Mouse (Mus musculus) CH12.LX (cell line): ENCODE data around the gene Pbxip1. TPM values are rescaled to one million over a fixed set of nuclear protein-coding genes. Genes with fewer than 3 reads are reported as not detected.

Experiments
- polyA plus RNA-seq: library from polyadenylated mRNA; unstranded; fragments of >175 nt; gene quantifications from 2 replicates; pipeline ENCODE4 v1.2.1, GENCODE M21; 2012; ENCODE audit warnings: low read depth; ENCODE audit not compliant: insufficient read length
- total RNA-seq, 2 experiments: library from RNA; depleted of rRNA; stranded (reverse); fragments of 300-350 nt in 1 of 2; fragments of >200 nt in 1 of 2; gene quantifications; 2 replicates each; pipeline ENCODE4 v1.2.3; 2012 to 2014

Gene Pbxip1
- total and polyA plus RNA-seq, 3 experiments, result 14.1 to 18.4 (median 17.6) TPM

Other genes with a start within 250 kb of the Pbxip1 start
Only the 20 nearest of the 22 such genes appear.
- 205 and 222 TPM in 2 replicates for gene Mtx1, start 209.6 kb upstream of the Pbxip1 start, total RNA-seq (2012; rRNA removed)
- 256 and 299 TPM in 2 replicates for gene Mtx1, start 209.6 kb upstream of the Pbxip1 start, total RNA-seq (2014; rRNA removed)
- 159 and 162 TPM in 2 replicates for gene Mtx1, start 209.6 kb upstream of the Pbxip1 start, polyA plus RNA-seq
- gene Muc1, start 207.6 kb upstream of the Pbxip1 start, total RNA-seq (2012; rRNA removed), result 0.38 and 0.50 TPM in 2 replicates
- 0.09 and 0.28 TPM in 2 replicates for gene Muc1, start 207.6 kb upstream of the Pbxip1 start, total RNA-seq (2014; rRNA removed)
- 0.60 and 0.71 TPM in 2 replicates for gene Muc1, start 207.6 kb upstream of the Pbxip1 start, polyA plus RNA-seq
- 141 and 143 TPM in 2 replicates for gene Krtcap2, start 190.7 kb upstream of the Pbxip1 start, total RNA-seq (2012; rRNA removed)
- gene Krtcap2, start 190.7 kb upstream of the Pbxip1 start, total RNA-seq (2014; rRNA removed), result 127 and 180 TPM in 2 replicates
- 198 and 230 TPM in 2 replicates for gene Krtcap2, start 190.7 kb upstream of the Pbxip1 start, polyA plus RNA-seq
- 1.9 and 2.0 TPM in 2 replicates for gene Trim46, start 190.4 kb upstream of the Pbxip1 start, total RNA-seq (2012; rRNA removed)
- gene Trim46, start 190.4 kb upstream of the Pbxip1 start, total RNA-seq (2014; rRNA removed), result 0.36 TPM in 2 replicates
- gene Trim46, start 190.4 kb upstream of the Pbxip1 start, polyA plus RNA-seq, result 1.4 and 1.9 TPM in 2 replicates
- gene Dpm3, start 177.3 kb upstream of the Pbxip1 start, total RNA-seq (2012; rRNA removed), result 189 and 228 TPM in 2 replicates
- 45.8 and 52.7 TPM in 2 replicates for gene Dpm3, start 177.3 kb upstream of the Pbxip1 start, total RNA-seq (2014; rRNA removed)
- gene Dpm3, start 177.3 kb upstream of the Pbxip1 start, polyA plus RNA-seq, result 70.4 and 74.8 TPM in 2 replicates
- 47.8 and 50.9 TPM in 2 replicates for gene Slc50a1, start 166.1 kb upstream of the Pbxip1 start, total RNA-seq (2012; rRNA removed)
- 40.6 and 41.8 TPM in 2 replicates for gene Slc50a1, start 166.1 kb upstream of the Pbxip1 start, total RNA-seq (2014; rRNA removed)
- 44.7 and 56.0 TPM in 2 replicates for gene Slc50a1, start 166.1 kb upstream of the Pbxip1 start, polyA plus RNA-seq
- gene Efna1, start 155.6 kb upstream of the Pbxip1 start, total RNA-seq (2012; rRNA removed), result 0.59 and 0.93 TPM in 2 replicates
- gene Efna1, start 155.6 kb upstream of the Pbxip1 start, total RNA-seq (2014; rRNA removed), result 0.62 and 0.70 TPM in 2 replicates
- gene Efna1, start 155.6 kb upstream of the Pbxip1 start, polyA plus RNA-seq, result 0.71 and 0.80 TPM in 2 replicates
- 0.13 TPM in 1 of 2 replicates, not detected in the other for gene Efna3, start 113.7 kb upstream of the Pbxip1 start, total RNA-seq (2012; rRNA removed)
- 0.09 TPM in 1 of 2 replicates, not detected in the other for gene Efna3, start 113.7 kb upstream of the Pbxip1 start, total RNA-seq (2014; rRNA removed)
- gene Efna3, start 113.7 kb upstream of the Pbxip1 start, polyA plus RNA-seq, result 0.19 TPM in 1 of 2 replicates, not detected in the other
- 2.6 and 3.1 TPM in 2 replicates for gene Efna4, start 98.7 kb upstream of the Pbxip1 start, total RNA-seq (2012; rRNA removed)
- gene Efna4, start 98.7 kb upstream of the Pbxip1 start, total RNA-seq (2014; rRNA removed), result 0.76 and 1.1 TPM in 2 replicates
- gene Efna4, start 98.7 kb upstream of the Pbxip1 start, polyA plus RNA-seq, result 1.00 and 1.1 TPM in 2 replicates
- 31.3 and 39.1 TPM in 2 replicates for gene Adam15, start 86.7 kb upstream of the Pbxip1 start, total RNA-seq (2012; rRNA removed)
- gene Adam15, start 86.7 kb upstream of the Pbxip1 start, total RNA-seq (2014; rRNA removed), result 5.8 and 5.9 TPM in 2 replicates
- gene Adam15, start 86.7 kb upstream of the Pbxip1 start, polyA plus RNA-seq, result 26.2 and 26.5 TPM in 2 replicates
- not detected in 2 replicates for gene Dcst2, start 74.7 kb upstream of the Pbxip1 start, total RNA-seq (2012; rRNA removed)
- gene Dcst2, start 74.7 kb upstream of the Pbxip1 start, total RNA-seq (2014; rRNA removed), result not detected in 2 replicates
- 0.10 and 0.14 TPM in 2 replicates for gene Dcst2, start 74.7 kb upstream of the Pbxip1 start, polyA plus RNA-seq
- 0.04 and 0.21 TPM in 2 replicates for gene Dcst1, start 71.5 kb upstream of the Pbxip1 start, total RNA-seq (2012; rRNA removed)
- gene Dcst1, start 71.5 kb upstream of the Pbxip1 start, total RNA-seq (2014; rRNA removed), result not detected in 2 replicates
- gene Dcst1, start 71.5 kb upstream of the Pbxip1 start, polyA plus RNA-seq, result 0.10 and 0.53 TPM in 2 replicates
- gene Zbtb7b, start 41.9 kb upstream of the Pbxip1 start, total RNA-seq (2012; rRNA removed), result 31.6 and 34.2 TPM in 2 replicates
- 11.9 and 12.7 TPM in 2 replicates for gene Zbtb7b, start 41.9 kb upstream of the Pbxip1 start, total RNA-seq (2014; rRNA removed)
- gene Zbtb7b, start 41.9 kb upstream of the Pbxip1 start, polyA plus RNA-seq, result 27.6 and 32.4 TPM in 2 replicates
- gene Lenep, start 33.9 kb upstream of the Pbxip1 start, total RNA-seq (2012; rRNA removed), result not detected in 2 replicates
- not detected in 2 replicates for gene Lenep, start 33.9 kb upstream of the Pbxip1 start, total RNA-seq (2014; rRNA removed)
- not detected in 2 replicates for gene Lenep, start 33.9 kb upstream of the Pbxip1 start, polyA plus RNA-seq
- 26.9 and 29.0 TPM in 2 replicates for gene Flad1, start 24.8 kb upstream of the Pbxip1 start, total RNA-seq (2012; rRNA removed)
- gene Flad1, start 24.8 kb upstream of the Pbxip1 start, total RNA-seq (2014; rRNA removed), result 28.7 and 31.1 TPM in 2 replicates
- gene Flad1, start 24.8 kb upstream of the Pbxip1 start, polyA plus RNA-seq, result 25.9 and 26.0 TPM in 2 replicates
- gene Cks1b, start 18.3 kb upstream of the Pbxip1 start, total RNA-seq (2012; rRNA removed), result 173 and 195 TPM in 2 replicates
- 224 and 268 TPM in 2 replicates for gene Cks1b, start 18.3 kb upstream of the Pbxip1 start, total RNA-seq (2014; rRNA removed)
- 200 and 270 TPM in 2 replicates for gene Cks1b, start 18.3 kb upstream of the Pbxip1 start, polyA plus RNA-seq
- 23.1 and 24.2 TPM in 2 replicates for gene Shc1, start 18.3 kb upstream of the Pbxip1 start, total RNA-seq (2012; rRNA removed)
- gene Shc1, start 18.3 kb upstream of the Pbxip1 start, total RNA-seq (2014; rRNA removed), result 40.2 and 40.6 TPM in 2 replicates
- 32.1 and 32.3 TPM in 2 replicates for gene Shc1, start 18.3 kb upstream of the Pbxip1 start, polyA plus RNA-seq
- 40.2 and 40.8 TPM in 2 replicates for gene Pygo2, start 6.5 kb upstream of the Pbxip1 start, total RNA-seq (2012; rRNA removed)
- gene Pygo2, start 6.5 kb upstream of the Pbxip1 start, total RNA-seq (2014; rRNA removed), result 21.5 and 21.9 TPM in 2 replicates
- 29.7 and 31.7 TPM in 2 replicates for gene Pygo2, start 6.5 kb upstream of the Pbxip1 start, polyA plus RNA-seq
- gene Pmvk, start 17.8 kb downstream of the Pbxip1 start, total RNA-seq (2012; rRNA removed), result 42.1 and 50.5 TPM in 2 replicates
- gene Pmvk, start 17.8 kb downstream of the Pbxip1 start, total RNA-seq (2014; rRNA removed), result 64.0 and 69.3 TPM in 2 replicates
- gene Pmvk, start 17.8 kb downstream of the Pbxip1 start, polyA plus RNA-seq, result 42.0 and 47.1 TPM in 2 replicates
- gene Kcnn3, start 83.5 kb downstream of the Pbxip1 start, total RNA-seq (2012; rRNA removed), result not detected in 2 replicates
- gene Kcnn3, start 83.5 kb downstream of the Pbxip1 start, total RNA-seq (2014; rRNA removed), result not detected in 2 replicates
- gene Kcnn3, start 83.5 kb downstream of the Pbxip1 start, polyA plus RNA-seq, result 0.06 TPM in 1 of 2 replicates, not detected in the other